Mouse (Mus musculus): Measurements from ENCODE around the gene Ppp1r27. TPM values are rescaled to one million over a fixed set of nuclear protein-coding genes. Genes with fewer than 3 reads are reported as not detected.

Ppp1r27 gene
- polyA plus RNA-seq, 1 experiment from 2014 or later = not detected

DNA sequence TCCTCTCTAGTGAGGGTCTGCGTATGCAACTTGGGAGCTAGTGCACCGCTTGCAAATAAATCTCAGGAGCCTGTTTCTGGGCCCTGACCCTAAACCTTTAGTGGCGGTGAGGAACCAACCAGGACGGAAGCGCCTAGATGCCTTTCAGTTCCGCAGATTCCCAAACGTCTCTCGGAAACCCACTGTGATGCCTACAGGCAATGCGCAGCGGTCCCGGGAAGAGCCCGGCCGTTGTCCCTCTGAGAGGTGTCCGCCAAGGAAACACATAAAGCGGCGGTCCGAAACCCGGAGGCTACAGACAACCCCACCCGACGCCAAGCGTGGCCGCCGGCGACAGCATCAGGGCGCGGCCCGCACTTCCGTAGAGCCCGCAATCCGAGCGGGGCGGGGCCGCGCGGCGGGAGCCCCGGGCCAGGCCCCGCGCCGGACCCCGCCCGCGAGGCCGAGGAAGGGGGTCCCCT, 30.0 kb upstream of the Ppp1r27 start:
- H3K9ac ChIP-seq = peak overlapping the region; percentile 97
- peaks cover 54% of the 10 kb centered on the region for H3K36me3 ChIP-seq
- WGBS = under 1% methylated on average over 44 of the region's 44 CpGs
- no peaks in the 10 kb centered on the region for H3K27me3 ChIP-seq
- ATAC-seq (ENCODE audit: low read depth) = peak; percentile 36; the same call in 1 of the 2 replicates
- H3K27ac ChIP-seq (replicated peaks) = peak overlapping the region; percentile 97
- H3K9me3 ChIP-seq = no peaks in the 10 kb centered on the region
- peaks cover 35% of the 10 kb centered on the region for H3K4me1 ChIP-seq (replicated peaks)
- peak overlapping the region; percentile 98 for H3K4me2 ChIP-seq
- H3K4me3 ChIP-seq = peak overlapping the region; percentile 78

DNA sequence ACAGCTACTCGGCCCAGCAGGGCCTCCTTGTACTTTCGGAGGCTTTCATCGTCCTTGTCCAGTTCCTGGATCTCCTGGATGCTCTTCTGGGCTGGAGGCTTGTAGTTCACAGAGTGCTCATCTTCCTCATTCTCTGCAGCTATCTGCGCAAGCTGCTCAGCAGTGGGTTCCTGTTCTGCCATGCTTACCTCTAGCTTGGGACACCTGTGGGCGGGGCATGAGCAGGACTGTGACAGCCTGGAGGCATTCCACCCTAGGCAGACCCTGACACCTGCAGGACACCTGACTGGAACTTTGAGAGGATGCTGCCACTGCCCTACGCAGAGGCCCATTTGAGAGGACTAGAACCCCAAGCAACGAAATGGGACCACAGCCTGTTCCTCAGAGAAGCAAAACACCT, 29.3 kb upstream of the Ppp1r27 start:
- no peak for ATAC-seq (ENCODE audit: low read depth)
- peak overlapping the region; percentile 98 for H3K4me2 ChIP-seq
- peak overlapping the region; percentile 78 for H3K4me3 ChIP-seq
- H3K4me1 ChIP-seq (replicated peaks) = peaks cover 35% of the 10 kb centered on the region
- H3K27me3 ChIP-seq = no peaks in the 10 kb centered on the region
- no peaks in the 10 kb centered on the region for H3K9me3 ChIP-seq
- peak overlapping the region; percentile 97 for H3K27ac ChIP-seq (replicated peaks)
- peak overlapping the region; percentile 97 for H3K9ac ChIP-seq
- peaks cover 47% of the 10 kb centered on the region for H3K36me3 ChIP-seq
- WGBS = 63% methylated on average over 7 of the region's 7 CpGs

DNA sequence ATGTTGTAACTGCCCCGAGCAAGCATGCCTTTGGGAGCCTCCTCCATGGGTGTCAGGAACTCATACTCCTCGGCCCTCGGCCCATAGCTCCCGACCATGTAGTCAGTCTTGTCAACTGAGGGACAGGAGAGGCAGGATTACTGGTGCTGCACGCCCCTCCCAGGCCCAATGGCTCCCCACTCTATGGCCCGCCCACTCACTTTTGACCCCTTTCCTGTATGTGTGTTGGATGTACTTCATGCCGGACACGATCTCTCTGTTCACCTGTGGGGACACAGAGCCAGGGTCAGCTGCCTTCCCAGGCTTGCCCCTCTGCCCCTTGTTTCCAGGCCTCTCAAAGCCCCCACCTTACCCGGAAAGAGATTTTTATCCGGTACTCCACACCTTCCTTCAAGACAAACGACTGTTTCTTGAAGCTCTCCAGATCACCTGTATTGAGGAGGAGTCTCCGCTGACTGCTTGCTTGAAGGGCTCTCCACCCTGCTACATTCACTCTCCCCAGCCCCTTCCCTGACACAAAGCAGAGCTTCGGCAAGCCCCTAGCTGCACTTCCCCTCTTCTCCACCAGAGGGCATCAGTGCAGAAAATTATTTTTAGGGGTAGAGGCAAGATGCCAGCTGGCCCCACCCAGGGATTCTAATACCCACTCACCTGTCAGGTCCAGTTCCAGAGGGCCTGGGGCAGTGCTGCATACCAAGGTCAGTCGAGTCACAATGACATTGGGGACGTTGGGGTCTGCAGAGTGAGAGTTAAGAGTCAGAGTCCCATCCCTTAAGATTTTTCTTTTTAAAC, 28.6 kb upstream of the Ppp1r27 start:
- no peak for ATAC-seq (ENCODE audit: low read depth)
- Histone ChIP-seq H3K27me3 (no peaks in the 10 kb centered on the region), H3K4me2 (peak overlapping the region; percentile 98), H3K27ac (replicated peaks) (peak overlapping the region; percentile 97; the same call in 1 of the 2 replicates), H3K4me1 (replicated peaks) (peaks cover 40% of the 10 kb centered on the region), H3K36me3 (peaks cover 40% of the 10 kb centered on the region), H3K9me3 (no peaks in the 10 kb centered on the region), H3K4me3 (peak overlapping the region; percentile 78), H3K9ac (peak overlapping the region; percentile 97)
- WGBS = 72% methylated on average over 15 of the region's 15 CpGs

DNA sequence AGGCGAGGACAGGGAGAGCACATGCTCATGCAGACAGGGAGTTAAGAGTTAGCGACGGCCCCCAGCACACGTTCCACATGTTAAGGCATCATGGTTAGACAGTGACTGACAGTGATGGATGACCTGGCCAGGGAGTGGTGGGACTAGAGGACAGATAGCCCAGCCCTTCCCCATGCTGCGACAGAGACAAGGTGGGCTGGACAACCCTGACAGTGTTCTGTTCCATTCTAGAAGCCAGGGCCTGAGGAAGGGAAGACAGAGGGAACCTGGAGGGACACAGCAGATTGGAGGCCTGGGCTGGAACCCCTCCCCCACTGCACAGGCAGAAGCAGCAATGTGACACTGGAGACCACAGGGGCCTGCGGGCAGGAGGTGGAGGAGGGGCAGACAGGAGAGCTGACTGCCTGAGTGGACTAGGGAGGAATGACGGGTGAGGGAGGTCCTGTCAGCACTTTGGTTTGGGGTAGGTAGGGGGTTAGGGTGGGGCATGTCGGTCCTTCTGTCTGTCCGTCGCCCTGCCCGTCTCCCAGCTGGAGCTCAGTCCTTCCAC, 27.8 kb upstream of the Ppp1r27 start:
- peaks cover 32% of the 10 kb centered on the region for H3K36me3 ChIP-seq
- peak overlapping the region; percentile 97 for H3K9ac ChIP-seq
- no peaks in the 10 kb centered on the region for H3K9me3 ChIP-seq
- H3K4me1 ChIP-seq (replicated peaks) = peaks cover 47% of the 10 kb centered on the region
- no peak overlapping the region for H3K4me3 ChIP-seq
- ATAC-seq (ENCODE audit: low read depth) = no peak
- no peak overlapping the region for H3K4me2 ChIP-seq
- H3K27ac ChIP-seq (replicated peaks) = 0 out of 2 replicates have a peak overlapping the region, but pooled peaks have one; percentile 97
- no peaks in the 10 kb centered on the region for H3K27me3 ChIP-seq
- WGBS = 87% methylated on average over 11 of the region's 11 CpGs

DNA sequence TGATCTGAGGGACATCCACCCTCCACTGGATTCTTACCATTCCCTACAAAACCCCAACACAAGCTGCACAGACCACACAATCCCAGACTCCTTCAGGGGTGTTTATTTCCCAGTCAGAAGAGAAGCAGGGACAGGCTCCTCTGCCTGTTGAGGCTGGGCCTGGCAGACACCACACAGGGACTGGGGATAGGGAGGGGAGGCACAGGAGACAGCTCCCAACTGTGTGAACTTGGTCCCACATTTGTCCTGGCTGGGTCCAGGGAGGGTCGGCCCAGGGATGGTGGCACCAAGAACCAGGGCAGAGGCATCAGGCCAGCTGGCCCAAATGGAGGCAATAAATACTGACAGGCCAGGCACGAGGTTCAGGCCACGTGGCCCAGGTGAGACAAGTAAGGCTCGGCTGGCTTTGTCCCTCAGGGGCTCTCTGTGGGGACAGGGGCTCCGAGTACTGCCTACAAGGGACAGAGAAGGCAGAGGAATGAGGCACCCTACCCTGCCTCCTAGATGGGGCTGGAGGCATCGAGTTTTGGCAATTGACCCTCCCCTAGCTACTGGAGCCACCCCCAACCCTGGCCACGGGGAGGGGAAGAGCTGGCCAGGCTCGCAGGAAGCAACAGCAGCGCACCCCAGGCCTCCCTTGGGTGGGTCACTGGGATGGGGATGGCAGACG, 27.2 kb upstream of the Ppp1r27 start:
- Histone ChIP-seq H3K4me2 (no peak overlapping the region), H3K9me3 (no peaks in the 10 kb centered on the region), H3K4me3 (no peak overlapping the region), H3K4me1 (replicated peaks) (peaks cover 49% of the 10 kb centered on the region), H3K27ac (replicated peaks) (0 out of 2 replicates have a peak overlapping the region, but pooled peaks have one; percentile 10), H3K9ac (0 out of 2 replicates have a peak overlapping the region, but pooled peaks have one; percentile 97), H3K27me3 (no peaks in the 10 kb centered on the region), H3K36me3 (peaks cover 32% of the 10 kb centered on the region)
- WGBS = 86% methylated on average over 10 of the region's 10 CpGs
- no peak for ATAC-seq (ENCODE audit: low read depth)

DNA sequence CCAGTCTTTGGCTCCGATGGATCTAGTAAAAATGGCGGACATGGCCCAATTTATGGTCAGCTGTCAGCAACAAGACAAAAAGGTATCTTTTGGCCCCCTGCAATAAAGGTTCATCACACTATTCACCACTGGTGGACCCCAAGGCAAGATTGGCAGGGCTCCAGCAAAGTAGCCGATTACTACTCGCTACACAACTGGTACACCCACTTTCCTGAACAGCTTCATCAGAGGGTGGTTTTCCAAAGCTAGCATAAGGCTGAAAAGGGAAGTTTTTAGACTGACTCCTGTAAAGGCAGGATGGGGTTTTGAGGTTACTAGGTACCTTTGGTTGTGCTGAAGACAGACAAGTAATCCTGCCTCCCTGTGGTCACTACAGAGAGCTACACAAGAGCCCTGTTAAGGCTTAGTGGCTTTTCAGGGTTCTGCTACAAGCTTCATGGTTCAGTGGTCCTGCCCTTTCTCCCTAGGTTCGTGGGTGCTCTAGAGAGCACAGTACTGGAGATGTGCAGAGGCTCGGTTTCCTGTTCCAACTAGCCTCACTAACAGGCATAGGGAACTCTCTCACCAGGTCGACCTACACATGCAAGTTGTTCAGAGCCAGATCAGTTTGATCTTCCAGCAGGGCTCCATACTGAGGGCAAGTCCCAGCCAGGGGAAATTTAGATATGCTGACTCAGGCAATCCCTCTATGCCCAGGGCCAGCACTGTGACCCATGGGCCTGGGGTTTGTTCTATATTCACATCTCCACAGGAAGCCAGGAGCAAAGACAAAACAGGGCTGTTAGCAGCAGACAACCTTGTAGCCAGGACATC, 26.5 kb upstream of the Ppp1r27 start:
- no peak overlapping the region for H3K9ac ChIP-seq
- no peak for ATAC-seq (ENCODE audit: low read depth)
- H3K27ac ChIP-seq (replicated peaks) = no peak overlapping the region

DNA sequence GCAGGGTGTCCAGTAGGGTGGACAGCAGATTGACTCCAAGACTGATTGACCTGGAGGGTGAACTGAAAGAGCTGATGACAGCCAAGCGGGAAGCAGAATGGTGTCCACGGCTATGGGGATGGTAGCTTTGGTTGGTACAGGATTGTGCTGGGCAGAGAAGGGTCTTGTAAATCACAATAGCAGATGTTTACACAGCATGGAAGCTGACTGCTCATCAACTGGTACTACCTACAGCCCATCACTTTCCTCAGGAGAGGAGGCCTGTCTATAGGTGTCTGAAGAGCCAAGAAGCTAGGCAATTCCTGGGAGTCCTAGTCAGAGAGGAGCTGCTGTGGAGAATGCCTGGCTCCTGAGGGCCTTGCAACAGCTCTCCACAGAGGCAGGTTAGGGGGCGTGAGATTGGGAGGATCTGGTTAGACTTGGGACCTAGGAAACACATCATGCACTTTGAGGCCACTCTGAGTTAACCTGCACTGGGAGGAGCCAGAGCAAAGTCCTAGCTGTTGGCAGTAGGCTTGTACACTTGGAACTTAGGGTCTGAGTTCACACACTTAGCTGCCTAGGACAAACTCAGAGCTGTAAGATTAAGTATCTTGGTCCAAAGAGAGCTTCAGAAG, 25.5 kb upstream of the Ppp1r27 start:
- Histone ChIP-seq H3K27ac (replicated peaks) (no peak overlapping the region), H3K27me3 (no peaks in the 10 kb centered on the region), H3K4me1 (replicated peaks) (peaks cover 48% of the 10 kb centered on the region), H3K9me3 (no peaks in the 10 kb centered on the region), H3K36me3 (peaks cover 32% of the 10 kb centered on the region), H3K9ac (no peak overlapping the region), H3K4me3 (no peak overlapping the region), H3K4me2 (no peak overlapping the region)
- 91% methylated on average over 3 of the region's 3 CpGs for WGBS
- no peak for ATAC-seq (ENCODE audit: low read depth)

More for the DNA sequence above, 26.5 kb upstream of the Ppp1r27 start:
- Histone ChIP-seq H3K4me1 (replicated peaks) (peaks cover 47% of the 10 kb centered on the region), H3K36me3 (peaks cover 32% of the 10 kb centered on the region), H3K4me3 (no peak overlapping the region), H3K27me3 (no peaks in the 10 kb centered on the region), H3K9me3 (no peaks in the 10 kb centered on the region), H3K4me2 (no peak overlapping the region)
- WGBS = 84% methylated on average over 7 of the region's 7 CpGs

DNA sequence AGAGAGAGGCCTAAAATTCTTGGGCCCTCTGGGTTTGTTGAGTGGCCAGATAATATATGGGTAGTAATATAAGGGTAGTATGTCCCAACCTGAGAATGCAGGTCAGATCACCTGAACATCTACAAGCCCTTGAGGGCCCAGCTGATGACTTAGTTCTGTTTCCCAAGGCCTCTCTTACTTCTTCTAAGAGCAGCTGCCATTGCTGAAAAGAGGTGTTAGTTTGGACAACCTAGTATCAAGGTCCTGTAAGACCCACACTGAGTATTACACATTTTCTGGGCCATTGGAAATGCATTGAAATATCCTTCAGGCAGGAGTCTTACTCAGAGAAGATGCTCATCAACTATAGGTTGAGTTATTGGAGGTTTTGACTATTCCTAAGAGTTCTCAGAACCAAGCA, 25.0 kb upstream of the Ppp1r27 start:
- H3K4me2 ChIP-seq = no peak overlapping the region
- H3K27me3 ChIP-seq = no peaks in the 10 kb centered on the region
- H3K4me3 ChIP-seq = no peak overlapping the region
- ATAC-seq (ENCODE audit: low read depth) = no peak
- H3K36me3 ChIP-seq = peaks cover 37% of the 10 kb centered on the region
- H3K9ac ChIP-seq = no peak overlapping the region
- H3K4me1 ChIP-seq (replicated peaks) = peaks cover 53% of the 10 kb centered on the region
- H3K27ac ChIP-seq (replicated peaks) = no peak overlapping the region
- no peaks in the 10 kb centered on the region for H3K9me3 ChIP-seq

DNA sequence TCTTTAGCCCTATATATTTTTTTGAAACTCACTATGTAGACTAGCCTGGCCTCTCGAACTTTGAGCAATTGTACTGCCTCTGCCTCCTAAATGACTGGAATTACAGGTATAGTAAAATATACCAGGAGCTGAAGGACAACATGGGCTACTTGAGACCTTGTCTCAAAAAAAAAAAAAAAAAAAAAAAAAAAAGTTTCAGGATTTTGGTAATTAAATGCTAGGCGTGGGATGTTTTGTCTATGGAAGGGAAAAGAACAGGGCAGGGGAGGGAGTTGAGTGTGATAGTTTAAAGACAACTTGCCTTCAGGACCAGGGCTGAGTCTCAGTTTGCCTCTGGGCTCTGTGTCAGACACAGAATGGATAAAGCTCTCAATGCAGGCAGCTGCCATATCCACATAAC, 24.1 kb upstream of the Ppp1r27 start:
- Histone ChIP-seq H3K4me2 (no peak overlapping the region), H3K4me3 (no peak overlapping the region), H3K36me3 (peaks cover 46% of the 10 kb centered on the region), H3K9me3 (no peaks in the 10 kb centered on the region), H3K4me1 (replicated peaks) (peaks cover 48% of the 10 kb centered on the region), H3K27ac (replicated peaks) (no peak overlapping the region), H3K9ac (0 out of 2 replicates have a peak overlapping the region, but pooled peaks have one; percentile 84), H3K27me3 (no peaks in the 10 kb centered on the region)
- 76% methylated on average over 2 of the region's 2 CpGs for WGBS
- ATAC-seq (ENCODE audit: low read depth) = no peak

DNA sequence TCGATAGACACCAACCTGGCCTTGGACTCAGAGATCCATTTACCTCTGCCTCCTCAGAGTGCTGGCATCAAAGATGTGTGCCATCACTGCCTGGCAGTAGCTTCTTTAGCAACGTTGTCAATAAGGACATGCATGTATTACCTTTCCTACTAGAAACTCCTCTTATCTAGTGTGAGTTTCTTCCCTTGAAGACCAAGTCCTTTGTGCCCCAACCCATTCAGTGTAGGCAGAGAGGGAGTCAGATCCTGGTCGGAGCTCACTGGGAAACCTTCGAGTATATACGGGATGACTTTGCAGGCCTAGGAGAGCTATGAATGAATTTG, 23.3 kb upstream of the Ppp1r27 start:
- Histone ChIP-seq H3K4me1 (replicated peaks) (peaks cover 40% of the 10 kb centered on the region), H3K27ac (replicated peaks) (peak overlapping the region; percentile 90; the same call in 1 of the 2 replicates), H3K4me2 (peak overlapping the region; percentile 90), H3K27me3 (no peaks in the 10 kb centered on the region), H3K9me3 (no peaks in the 10 kb centered on the region), H3K9ac (peak overlapping the region; percentile 84), H3K4me3 (peak overlapping the region; percentile 89), H3K36me3 (peaks cover 47% of the 10 kb centered on the region)
- ATAC-seq (ENCODE audit: low read depth) = no peak
- 41% methylated on average over 5 of the region's 5 CpGs for WGBS

DNA sequence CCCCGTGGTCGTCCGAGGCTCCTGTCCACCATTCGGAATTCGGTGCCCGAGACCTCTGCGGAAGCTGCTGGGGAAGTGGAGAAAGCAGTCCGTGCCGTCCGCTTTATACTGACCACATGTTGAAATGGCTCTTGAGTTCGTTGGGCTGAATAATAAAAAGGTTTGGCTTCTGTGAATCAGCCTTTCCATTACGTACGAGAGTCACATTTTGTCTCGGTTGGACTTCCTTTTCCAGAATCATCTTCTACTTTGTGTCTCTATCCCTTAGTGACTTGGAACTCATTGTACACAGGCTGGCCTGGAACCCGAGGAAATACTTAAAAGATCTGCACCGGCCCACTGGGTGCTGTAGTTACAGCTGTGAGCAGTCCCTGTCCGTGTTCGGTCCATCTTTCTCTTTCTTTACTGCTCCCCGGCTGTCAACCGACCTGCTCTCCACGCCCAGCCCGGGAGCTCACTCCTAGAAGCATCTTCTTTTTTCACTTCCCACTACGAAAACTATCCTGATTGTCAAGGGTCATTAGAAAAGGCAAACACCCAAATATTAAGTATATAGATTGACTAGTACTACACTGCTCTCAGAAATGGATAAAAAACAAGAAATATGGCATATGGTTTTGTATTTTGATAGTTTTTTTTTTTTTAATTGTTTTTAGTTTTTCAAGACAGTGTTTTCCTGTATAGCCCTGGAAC, 22.8 kb upstream of the Ppp1r27 start:
- under 1% methylated on average over 23 of the region's 23 CpGs for WGBS
- Histone ChIP-seq H3K4me3 (peak overlapping the region; percentile 89), H3K27ac (replicated peaks) (peak overlapping the region; percentile 90), H3K36me3 (peaks cover 46% of the 10 kb centered on the region), H3K4me1 (replicated peaks) (peaks cover 35% of the 10 kb centered on the region), H3K9me3 (no peaks in the 10 kb centered on the region), H3K27me3 (no peaks in the 10 kb centered on the region), H3K9ac (peak overlapping the region; percentile 84), H3K4me2 (peak overlapping the region; percentile 90)
- no peak; the same call in 1 of the 2 replicates for ATAC-seq (ENCODE audit: low read depth)

Data from neural tube, embryonic 13.5 days (tissue).